Mouse (Mus musculus): Measurements from ENCODE around the gene Fkbp2.

Fkbp2 gene

DNA sequence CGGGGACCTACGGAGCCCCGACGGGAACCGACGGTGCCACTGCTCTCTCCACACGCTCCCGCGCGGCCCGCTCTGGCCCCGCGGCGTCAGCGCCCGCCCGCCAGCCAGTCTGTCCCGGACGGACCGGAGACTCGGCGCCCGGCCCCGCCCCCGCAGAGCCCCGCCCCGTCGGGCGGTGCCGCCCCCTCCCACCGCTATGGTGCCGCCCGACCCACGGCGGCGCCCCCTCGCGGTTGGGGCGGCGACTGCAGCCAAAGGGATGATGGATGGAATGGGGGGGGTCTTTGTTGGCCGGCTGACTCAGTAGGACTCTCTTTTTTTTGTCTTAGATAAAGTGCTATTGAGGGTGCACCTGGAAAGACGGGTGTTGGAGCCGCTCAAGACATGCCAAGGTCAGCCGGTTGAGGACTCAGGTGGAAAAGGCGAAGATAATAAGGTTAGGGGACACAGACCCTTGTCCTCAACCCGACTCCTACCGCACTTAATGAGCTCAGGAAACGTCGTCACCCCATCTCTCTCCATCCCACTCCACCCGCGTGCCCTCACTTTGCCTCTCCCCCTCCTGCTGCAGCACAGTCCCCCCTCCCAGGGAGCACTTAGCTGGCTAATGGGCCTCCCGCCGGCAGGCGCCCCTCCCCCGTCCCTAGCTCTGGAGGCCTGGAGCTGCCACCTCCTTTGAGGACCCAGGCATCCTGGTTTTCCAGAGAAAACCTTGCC, 10.5 kb downstream of the Fkbp2 start:
- DNase-seq, result peak; percentile 67 to 70

DNA sequence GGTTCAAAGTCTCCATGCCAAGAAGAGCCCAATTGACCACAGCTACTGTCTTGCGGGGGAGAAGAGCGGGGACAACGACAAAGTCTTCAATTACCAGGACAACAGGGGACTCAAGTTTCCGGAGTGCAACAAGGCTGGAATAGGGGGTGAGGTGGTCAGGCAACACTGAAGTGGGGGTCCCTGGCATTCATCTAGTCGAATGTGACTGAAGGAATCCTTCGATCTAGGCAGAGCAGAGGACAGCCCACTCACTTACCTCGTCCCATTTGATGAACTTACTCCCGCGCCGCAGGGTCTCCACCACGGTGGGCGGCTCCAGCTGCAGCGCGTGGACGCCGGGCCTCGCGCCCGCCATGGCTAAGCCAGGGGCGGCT, 11.0 kb downstream of the Fkbp2 start:
- DNase-seq, result no peak

DNA sequence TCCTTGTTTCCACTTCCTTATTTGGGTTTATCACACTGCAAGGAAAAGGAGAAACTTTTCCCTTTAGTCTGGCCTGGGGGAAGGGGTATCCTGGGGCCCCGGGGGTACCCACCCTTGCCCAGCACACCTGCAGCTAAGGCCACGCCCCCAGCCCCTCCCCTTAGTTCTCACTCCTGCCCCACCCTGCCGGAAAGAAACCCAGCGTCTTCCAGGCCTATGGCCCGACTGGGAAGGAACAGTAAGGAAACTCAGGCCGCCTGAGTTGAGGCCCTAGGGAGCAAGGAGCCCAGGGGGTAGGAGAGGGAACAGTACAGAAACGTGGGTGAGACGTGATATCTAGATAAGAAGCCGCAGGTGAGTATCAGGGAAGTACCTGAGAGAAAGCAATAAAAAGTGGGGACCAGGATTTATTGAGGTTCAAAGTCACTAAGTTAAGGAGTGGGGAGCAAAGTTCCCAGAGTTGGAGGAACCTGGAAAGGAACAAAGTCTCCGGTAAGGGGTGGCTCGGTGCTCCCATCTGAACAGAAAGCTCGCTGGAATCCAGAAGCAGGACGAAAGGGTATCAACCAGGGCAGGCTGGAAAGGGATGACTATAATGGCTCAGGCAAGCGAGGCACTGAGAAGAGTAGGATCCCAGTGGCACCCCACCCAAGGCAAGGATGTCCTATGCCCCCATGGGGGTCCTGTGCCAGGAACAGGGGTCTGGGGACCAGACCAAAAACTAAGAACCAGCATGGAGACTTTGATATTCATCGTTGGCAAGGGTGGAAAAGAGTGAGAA, 11.6 kb downstream of the Fkbp2 start:
- peak in 1 of 2 experiments; percentile 59 for DNase-seq

DNA sequence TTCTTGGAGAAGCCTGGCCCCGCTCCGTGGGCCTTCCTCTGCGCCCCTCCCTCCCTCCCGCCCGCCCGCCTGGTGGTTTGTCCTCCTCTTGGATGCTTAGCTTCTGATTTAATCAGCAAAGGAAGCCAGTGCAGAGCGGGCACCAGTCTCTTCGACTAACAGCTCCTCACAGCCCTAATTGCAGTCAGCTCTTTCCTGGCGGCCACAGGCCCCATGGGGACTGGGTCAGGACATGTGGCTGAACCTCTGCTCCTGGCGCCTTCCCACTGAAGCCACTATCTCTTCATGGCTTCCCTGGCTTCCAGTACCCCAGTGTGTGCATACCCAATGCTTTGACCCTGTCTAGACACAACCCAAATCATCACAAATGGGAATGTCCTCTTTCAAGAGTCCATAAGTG, 23.8 kb downstream of the Fkbp2 start:
- DNase-seq, result no peak

DNA sequence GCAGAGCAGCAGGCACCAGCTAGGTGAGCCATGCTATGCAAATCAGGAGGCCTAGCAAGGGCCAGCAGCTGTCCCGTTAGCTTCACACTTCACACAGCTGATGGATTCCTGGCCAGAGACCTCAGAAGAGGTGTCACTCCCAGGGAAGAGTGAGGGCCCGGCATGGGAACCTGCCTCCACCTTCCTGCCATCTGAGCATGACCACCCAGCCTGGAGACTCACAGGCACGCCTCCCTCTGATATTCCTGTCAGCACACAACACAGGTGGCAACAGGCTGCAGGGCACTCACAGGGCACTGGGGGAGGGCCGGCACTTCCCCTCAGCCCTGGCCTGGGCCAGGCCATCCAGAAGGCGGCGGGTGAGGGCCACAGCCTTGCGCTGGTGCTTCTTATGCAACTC, 24.9 kb downstream of the Fkbp2 start:
- no peak for DNase-seq

DNA sequence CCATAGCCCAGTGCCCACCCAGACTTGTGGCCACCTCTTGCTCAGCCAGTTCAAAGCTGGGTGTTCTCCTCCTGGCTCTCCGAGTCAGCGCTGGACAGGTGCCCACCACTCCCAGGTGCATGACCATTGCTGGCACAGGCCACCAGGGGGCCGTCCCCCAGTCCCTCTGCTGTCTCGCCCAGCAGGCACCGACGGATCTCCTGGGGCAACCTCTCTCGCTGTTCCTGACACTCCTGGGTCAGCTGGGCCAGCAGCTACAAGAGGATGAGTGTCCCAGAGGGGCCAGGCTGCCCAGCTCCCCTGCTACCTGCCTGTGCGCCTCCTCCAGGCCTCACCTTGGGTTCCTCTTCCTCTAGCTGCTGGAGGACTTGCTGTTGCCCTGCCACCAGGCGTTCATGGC, 26.3 kb downstream of the Fkbp2 start:
- DNase-seq, result peak in 1 of 2 experiments; percentile 73

DNA sequence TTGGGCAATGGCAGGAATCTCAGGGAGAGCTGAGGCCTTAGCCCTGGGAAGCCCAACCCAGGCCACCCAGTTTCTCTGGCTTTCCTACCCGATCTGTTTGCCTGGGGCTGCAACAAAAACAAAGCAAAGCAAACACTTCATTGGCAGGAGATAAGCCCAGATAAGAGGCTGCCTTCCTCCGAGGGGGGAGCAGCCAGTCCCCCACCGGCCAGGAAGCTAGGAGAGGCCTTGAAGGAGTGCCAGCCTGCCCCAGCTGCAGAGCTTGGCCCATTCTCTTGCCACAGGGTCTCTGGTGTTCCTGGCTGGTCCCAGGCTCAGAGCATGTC, 27.6 kb downstream of the Fkbp2 start:
- DNase-seq, result peak; percentile 59 to 73

DNA sequence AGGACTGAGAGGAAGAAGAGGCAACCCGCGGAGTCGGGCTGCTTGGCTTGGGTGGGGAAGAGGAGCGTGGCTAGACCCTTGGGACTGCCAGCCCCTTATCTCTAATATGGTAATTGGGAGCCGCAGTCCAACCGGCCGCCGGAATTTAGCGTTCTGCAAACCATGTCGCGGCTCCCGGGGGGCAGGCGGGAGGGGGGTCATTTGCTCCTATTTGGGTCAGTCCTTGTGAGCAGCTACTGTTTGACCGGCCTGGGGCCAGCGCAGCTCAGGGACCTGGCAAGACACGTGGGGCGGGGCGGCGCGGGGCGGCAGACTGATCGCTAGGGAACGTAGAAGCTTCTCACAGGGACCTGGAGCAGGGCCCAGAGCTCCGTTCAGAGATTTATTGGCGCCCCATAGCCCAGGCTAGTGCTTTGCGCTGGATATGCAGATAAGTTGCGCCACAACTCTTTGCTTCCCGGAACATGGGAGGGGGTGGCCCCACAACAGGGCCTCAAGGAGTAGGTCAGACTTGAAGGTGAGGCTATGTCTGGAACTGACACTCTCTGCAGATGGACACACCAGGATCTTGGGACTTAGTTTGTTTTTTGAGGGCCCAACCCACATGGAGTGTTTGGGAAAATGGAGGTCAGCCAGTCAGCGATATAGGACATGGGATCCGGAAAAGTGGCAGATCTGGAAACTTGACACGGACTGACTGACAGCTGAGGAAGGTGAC, 28.1 kb downstream of the Fkbp2 start:
- DNase-seq, result peak; percentile 88 to 89

DNA sequence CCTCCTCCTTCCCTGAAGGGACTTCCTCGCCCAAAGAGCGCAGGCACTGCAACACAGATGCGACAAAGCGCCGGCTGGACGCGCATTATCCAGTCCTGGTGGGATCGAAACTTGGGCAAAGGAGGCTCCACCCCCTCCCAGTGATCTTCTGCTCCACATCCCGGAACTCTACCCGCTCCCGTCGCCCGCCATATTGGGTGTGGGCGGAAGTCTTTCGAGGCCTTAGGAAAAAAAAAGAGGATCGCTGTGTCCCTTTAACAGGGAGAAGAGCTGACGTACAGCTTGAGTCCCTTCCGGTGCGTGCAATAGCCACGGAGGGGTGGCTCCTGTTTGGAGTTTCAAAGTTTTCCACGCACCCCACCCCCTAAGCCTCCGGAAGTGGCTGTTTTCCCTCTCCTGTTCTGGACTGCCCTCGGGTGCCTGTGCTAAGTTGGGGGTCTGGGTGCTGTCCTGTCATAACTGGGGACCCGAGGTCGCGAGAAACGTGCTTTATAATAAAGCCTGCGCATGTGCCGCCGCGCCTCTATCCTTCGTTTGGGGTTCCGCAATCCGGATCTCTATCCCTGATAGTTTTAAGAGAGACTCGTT, 28.8 kb downstream of the Fkbp2 start:
- DNase-seq, result peak; percentile 96 to 98

DNA sequence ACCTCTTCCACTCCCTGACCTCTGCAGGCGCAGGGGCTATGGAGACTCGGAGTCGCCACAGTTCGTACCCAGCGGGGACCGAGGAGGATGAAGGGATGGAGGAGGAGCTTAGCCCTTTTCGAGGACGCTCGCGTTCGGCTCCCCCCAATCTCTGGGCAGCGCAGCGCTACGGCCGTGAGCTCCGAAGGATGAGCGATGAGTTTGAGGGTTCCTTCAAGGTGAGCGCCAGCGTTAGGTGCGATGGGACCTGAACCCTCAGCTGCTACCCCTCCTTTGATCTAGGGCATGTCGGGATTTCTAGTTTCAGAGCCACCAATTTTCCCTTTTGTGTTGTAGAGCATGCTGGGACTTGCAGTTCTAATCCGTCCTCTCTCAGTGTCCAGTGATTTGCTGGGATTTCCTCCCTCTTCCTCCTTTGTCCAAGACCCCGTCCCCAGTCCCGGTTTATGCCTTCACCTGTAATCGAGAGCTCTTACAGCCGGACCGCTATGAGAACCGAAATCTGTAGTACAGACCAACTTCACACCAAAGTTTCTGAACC, 29.6 kb downstream of the Fkbp2 start:
- DNase-seq, result peak; percentile 53 to 68

DNA sequence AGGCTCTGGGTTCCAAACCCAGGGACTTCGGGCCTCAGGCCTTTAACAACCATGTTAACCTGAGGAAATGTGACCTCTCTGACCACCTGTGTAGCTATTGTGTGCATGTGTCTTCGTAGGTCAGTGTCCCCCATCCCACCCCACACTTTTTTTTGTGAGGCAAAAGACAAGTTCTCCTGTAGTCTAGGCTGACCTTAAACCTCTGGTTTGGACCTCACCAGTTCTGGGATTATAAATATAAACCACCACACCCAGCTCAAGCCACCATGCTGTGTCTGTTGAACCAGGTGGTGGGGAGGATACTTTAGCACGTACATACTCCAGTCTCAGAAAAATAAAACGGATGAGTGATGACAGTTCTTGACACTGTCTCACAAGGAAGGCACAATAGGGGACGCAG, 30.4 kb downstream of the Fkbp2 start:
- DNase-seq, result no peak

DNA sequence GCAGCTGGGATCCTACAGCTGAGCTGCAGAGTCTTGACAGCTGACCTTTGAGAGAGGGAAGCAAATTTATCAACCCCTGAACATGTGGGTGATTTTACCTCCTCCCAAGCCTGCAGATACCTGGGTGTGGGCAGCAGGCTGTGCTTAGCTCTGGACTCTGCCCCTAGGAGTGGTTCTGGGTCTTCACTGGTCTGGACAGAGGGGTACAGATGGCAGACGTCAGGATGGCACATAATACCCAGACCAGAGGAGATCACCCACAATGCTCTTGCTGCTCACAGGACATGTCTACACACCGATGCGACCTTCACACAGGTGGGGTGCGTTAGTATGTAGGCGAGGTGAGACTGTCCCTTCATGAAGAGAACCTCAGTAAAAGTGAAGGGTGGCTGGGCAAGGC, 30.8 kb downstream of the Fkbp2 start:
- DNase-seq, result no peak

DNA sequence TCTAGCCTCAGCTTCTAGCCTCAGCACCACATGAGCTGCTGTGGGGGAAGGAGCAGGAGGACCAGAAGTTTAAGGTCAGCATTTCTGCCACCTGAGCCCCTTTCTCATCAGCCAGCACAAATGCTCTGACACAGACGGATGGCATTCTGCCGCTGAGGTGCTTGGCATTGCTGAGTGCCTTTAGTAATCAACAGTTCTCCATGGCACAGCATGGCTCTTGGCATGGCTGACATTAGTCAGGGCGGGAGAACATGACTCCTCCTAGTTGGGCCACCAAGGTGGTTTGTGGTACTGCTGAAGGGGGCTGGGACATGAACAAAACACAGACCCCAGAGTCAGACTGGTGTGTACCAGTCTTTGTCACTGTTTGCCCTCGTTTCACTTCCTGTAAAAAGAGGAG, 32.1 kb downstream of the Fkbp2 start:
- no peak for DNase-seq

DNA sequence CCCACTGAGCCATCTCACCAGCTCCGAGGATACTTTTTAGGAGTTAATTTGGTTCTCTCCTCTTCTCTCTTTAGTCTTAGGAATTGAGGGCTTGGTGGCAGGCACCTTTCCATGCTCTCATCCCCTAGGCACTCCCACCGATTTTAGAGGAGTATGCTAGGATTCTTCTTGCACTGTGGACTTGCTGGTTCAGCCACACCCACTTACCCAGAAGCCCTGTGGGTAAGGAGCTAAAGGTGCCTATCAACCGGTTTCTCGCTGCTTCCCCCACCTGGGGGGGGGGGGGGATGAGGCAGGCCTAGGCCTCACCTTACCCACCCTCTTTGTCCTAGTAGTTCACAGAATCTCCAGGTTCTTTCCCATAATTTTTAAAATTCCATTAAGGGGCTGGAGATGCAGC, 32.6 kb downstream of the Fkbp2 start:
- no peak for DNase-seq

DNA sequence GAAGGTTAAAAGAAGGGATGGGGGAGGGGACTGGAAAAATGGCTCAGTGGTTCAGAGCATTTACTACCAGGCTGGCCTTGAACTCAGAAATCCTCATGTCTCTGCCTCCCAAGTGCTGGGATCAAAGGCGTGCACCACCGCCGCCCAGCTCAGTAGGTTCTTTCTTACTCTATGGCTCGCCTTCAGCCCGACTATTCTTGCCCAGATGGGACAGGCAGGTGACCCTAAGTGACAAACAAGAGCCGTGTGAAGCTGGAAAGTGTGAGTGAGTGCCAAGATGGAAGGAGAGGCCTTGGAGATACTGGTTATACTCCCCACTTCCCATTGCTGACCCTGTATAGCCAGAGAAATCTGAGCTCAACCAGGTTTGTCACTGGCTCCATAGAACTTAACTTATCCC, 36.6 kb downstream of the Fkbp2 start:
- DNase-seq, result no peak

DNA sequence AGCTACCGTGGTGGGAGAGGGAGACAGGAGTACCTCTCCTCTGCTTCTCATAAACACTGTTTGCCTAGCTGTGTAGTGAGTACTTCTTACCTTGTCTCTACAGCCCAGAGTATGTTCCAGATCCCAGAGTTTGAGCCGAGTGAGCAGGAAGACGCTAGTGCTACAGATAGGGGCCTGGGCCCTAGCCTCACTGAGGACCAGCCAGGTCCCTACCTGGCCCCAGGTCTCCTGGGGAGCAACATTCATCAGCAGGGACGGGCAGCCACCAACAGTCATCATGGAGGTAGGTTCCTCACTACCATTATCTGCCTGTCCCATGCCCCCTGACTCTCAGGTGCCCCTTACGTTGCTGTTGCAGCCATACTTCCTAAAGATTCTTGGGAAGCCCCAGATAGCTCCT, 37.5 kb downstream of the Fkbp2 start:
- DNase-seq, result no peak

DNA sequence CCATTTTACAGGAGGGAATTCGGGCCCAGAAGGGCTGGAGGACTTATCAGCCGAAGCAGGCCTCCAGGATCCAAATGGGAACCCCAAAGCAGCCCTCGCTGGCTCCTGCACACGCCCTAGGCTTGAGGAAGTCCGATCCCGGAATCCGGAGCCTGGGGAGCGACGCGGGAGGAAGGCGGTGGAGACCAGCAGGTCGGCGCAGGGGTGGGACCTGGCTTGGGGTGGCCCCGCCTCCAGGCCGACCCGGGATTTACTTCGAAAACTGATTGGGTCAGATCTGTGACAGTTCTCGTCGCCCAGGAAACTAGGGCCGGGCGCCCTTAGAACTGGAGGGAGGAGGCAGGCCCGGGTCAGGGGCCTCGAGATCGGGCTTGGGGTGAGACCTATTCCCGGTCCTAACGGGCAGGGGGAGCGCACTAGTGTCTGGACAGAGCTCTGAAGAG, 38.0 kb downstream of the Fkbp2 start, which contains the start of gene Gpr137:
TSS of gene Gpr137 (minus strand) at position 232 of the 443 bp plus-strand sequence.
- DNase-seq, result peak; percentile 98

DNA sequence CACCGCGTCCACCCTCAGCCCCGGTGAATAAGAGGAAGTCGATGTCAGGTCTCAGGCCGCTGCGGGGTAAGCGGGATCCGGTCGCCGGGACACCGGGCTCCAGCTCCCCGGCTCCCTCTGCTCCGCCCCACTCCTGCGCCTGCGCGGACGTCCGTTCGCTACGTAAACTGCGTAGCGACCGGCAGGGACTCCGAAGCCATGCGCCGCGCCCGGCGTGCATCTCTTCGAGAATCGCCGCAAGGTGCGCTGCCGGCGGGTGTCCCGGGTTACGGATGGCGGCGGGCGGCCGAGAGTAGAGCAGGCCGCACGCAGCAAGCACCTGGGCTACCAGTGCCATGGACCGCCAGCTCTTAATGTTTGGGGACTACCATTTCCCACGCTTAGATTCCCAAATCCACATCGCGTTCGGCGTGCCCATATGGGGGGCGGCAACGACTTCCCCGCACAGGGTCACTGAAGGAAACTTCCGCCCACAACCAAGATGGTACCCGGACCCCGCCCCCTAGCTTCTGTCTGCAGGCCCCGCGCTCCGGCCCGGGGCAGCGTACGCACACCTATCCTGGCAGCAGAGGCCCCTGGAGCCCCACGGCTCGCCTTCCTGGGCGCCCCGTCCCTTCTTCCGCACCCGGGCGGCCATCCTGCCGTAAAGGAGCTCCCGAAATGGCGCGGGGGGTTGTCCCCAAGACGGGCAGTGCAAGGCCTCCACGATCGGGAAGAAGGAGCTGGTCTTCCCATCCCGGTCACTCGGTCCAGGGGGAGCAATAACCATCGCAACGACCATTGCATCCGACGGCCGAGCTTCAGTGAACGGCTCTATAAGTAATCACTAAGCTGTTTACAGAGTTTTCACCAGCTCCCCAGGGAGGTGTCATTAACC, 38.7 kb downstream of the Fkbp2 start, which contains the start of gene Bad:
TSS of gene Bad (plus strand) at position 490 of the 877 bp plus-strand sequence.
- peak; percentile 88 to 93 for DNase-seq

DNA sequence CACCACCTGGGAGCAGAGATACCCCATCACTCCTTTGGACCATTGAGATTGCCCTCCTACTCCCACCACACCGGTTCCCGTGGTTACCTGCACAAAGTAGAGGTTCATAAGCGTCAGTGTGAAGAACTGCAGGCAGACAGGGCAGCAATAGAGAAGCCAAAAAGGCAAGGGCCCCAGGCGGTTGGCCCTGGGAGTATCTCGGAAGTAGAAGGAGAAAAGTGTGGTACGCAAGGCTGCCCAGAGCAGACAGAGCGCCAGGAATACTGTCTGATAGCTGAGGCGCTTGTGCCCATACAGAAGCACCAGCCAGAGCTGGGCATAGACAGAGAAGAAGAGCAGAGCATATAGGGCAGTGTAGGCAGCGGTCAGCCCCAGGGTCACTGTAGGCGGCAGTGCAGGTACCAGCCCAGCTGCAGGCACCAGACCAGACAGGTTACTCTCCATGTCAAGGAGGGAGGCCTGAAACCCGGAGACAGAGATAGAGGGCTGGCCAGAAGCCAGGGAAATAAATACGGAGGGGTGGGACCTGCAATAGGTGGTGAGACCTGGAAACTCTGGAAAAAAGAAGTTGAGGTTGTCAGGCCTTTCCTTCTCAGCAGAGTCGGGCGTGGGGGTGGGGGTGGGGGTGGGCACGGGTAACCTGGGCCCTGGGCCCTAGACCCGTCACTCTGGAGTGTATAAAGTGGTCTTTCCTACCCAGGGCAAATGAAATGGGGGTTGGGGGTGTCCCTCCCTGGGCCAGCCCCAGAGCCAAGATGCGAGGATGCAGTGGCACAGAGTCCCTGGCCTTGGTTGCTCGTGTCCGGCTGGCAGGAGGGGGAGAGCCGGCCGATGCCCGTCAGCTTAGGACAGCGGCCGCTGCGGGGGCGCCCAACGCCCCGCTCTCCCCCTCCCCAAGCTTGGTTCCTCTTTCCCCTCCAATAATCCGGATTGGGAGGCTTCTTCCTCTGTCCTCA, 39.6 kb downstream of the Fkbp2 start:
- no peak for DNase-seq

DNA sequence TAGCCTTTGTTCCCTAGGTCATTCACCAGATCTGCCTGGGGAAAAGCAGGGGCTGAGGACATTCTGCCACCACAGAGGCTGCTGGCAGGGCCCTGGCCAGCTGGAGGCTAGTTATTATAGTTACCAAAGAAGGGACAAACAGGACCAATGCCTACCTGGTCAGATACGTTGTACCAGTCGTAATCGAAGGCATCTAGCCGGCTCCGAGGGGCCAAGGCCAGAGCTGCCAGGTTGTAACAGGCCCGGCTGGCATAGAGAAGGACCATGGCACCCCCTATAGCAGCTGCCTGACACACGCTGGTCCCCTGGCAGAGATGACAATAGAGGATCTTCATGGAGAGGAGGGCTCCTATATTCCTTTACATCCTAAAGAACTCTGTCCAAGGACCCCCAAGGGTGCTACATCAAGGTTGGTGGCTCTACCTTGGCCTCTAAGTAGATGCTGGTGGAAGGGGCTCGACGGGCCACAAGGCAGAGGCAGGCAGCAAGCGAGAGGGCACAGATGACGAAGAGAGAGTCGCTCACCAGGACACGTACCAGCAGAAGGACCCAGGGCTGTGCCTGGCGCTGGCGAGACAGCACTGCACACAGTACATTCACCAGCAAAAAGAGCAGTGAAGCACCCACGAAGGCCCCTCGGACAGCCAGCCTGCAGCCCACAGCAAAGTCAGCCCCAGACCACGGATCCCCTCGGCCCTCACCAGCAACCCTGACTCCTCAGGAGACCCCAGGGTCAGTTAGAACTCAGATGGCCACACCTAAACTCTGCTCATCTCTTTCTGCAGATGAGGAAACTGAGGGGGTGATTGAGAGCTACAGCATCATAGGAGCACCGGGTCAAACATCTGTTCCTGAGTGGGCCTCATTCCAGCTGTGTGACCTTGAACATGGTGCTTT, 40.9 kb downstream of the Fkbp2 start:
- DNase-seq, result no peak

All from kidney, adult 8-10 months (tissue).